Mouse (Mus musculus): ENCODE results near the gene Kctd21. TPM values are rescaled to one million over a fixed set of nuclear protein-coding genes. Genes with fewer than 3 reads are reported as not detected.

The Kctd21 gene
- polyA plus RNA-seq, 1 experiment from 2014 or later: 4.6 TPM

DNA sequence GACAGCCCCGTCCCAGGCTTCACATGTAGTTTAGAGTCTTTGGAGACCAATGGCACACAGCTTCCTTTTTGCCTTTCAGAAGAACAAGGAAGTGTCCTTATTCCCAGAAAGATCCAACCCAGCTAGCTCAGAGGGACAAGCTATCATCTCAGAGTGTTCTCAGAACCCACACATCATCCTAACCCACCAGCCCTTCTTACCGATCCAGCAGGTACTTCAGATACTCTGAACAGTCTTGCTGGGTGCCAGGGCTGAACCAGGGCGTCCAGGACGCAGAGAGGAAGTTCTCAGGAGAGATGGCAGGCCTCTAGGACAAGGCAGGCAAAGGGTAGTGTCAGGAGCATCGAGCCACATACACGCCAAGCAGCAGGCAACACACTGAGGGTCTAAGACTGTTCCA, 19.3 kb upstream of the Kctd21 start:
- Histone ChIP-seq H3K9me3 (ENCODE audit: control insufficient read depth, low read length) (0 out of 2 replicates have a peak, but pooled peaks cover 4% of the 10 kb centered on the region), H3K27ac (ENCODE audit: low read depth, low read length) (no peak overlapping the region), H3K4me1 (ENCODE audit: control insufficient read depth, insufficient read depth, low read length) (no peaks in the 10 kb centered on the region), H3K4me2 (replicated peaks; ENCODE audit: low read depth, low read length) (no peak overlapping the region), H3K4me3 (ENCODE audit: low read length) (no peak overlapping the region), H3K9ac (ENCODE audit: low read depth, low read length) (no peak overlapping the region), H3K36me3 (ENCODE audit: control insufficient read depth, insufficient read depth, low read length) (peaks cover 31% of the 10 kb centered on the region; the same call in 1 of the 2 replicates), H3K27me3 (ENCODE audit: control insufficient read depth, insufficient read depth, low read length) (no peaks in the 10 kb centered on the region)
- no peak for ATAC-seq (ENCODE audit: low FRiP score, low TSS enrichment)
- WGBS: 91% methylated on average over 6 of the region's 6 CpGs

DNA sequence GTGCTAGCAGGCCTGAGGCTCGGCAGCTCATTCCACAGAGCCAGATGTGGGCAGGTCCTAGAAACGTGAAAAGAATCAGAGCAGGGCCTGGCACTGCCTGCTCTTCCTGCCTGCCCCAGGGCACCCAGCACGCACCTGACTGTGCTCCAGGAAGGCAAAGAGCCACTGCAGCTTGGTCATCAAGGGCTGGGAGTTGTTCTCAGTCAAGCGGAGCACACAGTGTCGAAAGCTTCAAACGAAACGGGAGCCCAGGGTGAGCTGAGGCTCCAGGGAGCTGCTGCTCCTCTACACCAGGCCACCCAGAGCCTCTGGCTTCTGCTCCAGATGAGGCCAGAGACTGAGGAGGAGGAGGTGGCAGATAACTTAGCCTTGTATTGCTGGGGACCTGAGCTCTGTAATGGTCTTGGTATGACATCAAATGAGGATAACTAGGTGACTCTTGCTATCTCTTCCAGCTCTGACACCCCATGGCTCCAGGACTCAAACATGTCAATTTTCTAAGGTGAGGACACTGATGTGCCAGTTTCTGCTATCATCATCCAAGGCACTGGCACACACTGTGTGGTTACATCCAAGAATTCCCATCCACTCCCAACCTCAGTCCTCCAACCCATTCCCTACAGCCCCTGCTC, 18.6 kb upstream of the Kctd21 start:
- Histone ChIP-seq H3K27ac (ENCODE audit: low read depth, low read length) (no peak overlapping the region), H3K27me3 (ENCODE audit: control insufficient read depth, insufficient read depth, low read length) (no peaks in the 10 kb centered on the region), H3K9ac (ENCODE audit: low read depth, low read length) (no peak overlapping the region), H3K4me1 (ENCODE audit: control insufficient read depth, insufficient read depth, low read length) (no peaks in the 10 kb centered on the region), H3K4me3 (ENCODE audit: low read length) (no peak overlapping the region), H3K4me2 (replicated peaks; ENCODE audit: low read depth, low read length) (no peak overlapping the region), H3K36me3 (ENCODE audit: control insufficient read depth, insufficient read depth, low read length) (peaks cover 28% of the 10 kb centered on the region; the same call in 1 of the 2 replicates), H3K9me3 (ENCODE audit: control insufficient read depth, low read length) (0 out of 2 replicates have a peak, but pooled peaks cover 1% of the 10 kb centered on the region)
- ATAC-seq (ENCODE audit: low FRiP score, low TSS enrichment): peak; percentile 37; the same call in 1 of the 2 replicates
- WGBS: 51% methylated on average over 7 of the region's 7 CpGs

DNA sequence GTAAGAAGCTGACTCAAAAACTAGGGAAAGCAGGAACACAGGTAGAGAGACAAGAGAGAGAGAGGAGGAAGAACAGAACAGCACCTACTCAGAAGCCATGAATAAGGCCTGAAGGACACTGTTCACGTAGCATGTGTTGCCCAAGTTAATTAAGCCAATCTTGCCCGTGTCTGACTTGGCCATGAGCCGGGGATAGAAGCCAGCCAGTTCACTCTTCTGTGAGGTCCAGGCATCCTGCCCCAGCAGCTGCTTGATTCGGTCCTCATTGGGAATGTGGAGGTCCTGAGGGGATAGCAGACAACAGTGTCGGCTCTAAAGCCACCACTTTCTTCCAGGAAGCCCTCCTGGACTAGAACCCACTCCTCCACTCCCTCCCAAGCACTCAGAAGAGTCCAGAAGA, 17.5 kb upstream of the Kctd21 start:
- peaks cover 19% of the 10 kb centered on the region; the same call in 1 of the 2 replicates for H3K36me3 ChIP-seq (ENCODE audit: control insufficient read depth, insufficient read depth, low read length)

DNA sequence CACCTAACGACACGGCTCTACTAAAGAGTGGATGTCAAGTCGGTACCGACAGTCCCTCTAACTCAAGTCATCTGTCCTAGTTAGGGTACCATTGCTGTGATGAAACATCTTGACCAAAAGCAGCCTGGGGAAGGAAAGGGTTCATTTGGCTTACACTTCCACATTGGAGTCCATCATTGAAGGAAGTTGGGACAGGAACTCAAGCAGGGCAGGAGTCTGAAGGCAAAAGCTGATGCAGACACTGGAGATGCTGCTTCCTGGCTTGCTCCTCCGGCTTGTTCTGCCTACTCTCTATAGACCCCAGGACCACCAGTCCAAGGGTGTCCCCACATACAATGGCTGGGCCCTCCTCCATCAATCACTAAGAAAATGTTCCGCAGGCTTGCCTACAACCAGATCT, 16.5 kb upstream of the Kctd21 start:
- Histone ChIP-seq H3K4me2 (replicated peaks; ENCODE audit: low read depth, low read length) (no peak overlapping the region), H3K36me3 (ENCODE audit: control insufficient read depth, insufficient read depth, low read length) (peaks cover 10% of the 10 kb centered on the region; the same call in 1 of the 2 replicates), H3K27me3 (ENCODE audit: control insufficient read depth, insufficient read depth, low read length) (no peaks in the 10 kb centered on the region), H3K9ac (ENCODE audit: low read depth, low read length) (no peak overlapping the region), H3K4me3 (ENCODE audit: low read length) (no peak overlapping the region), H3K4me1 (ENCODE audit: control insufficient read depth, insufficient read depth, low read length) (no peaks in the 10 kb centered on the region), H3K27ac (ENCODE audit: low read depth, low read length) (no peak overlapping the region), H3K9me3 (ENCODE audit: control insufficient read depth, low read length) (no peaks in the 10 kb centered on the region)
- 80% methylated on average over 6 of the region's 6 CpGs for WGBS
- no peak for ATAC-seq (ENCODE audit: low FRiP score, low TSS enrichment)

More for the DNA sequence above, 17.5 kb upstream of the Kctd21 start:
- H3K9ac ChIP-seq (ENCODE audit: low read depth, low read length): no peak overlapping the region
- no peak for ATAC-seq (ENCODE audit: low FRiP score, low TSS enrichment)
- no peaks in the 10 kb centered on the region for H3K4me1 ChIP-seq (ENCODE audit: control insufficient read depth, insufficient read depth, low read length)
- no peak overlapping the region for H3K4me3 ChIP-seq (ENCODE audit: low read length)
- no peak overlapping the region for H3K27ac ChIP-seq (ENCODE audit: low read depth, low read length)
- H3K27me3 ChIP-seq (ENCODE audit: control insufficient read depth, insufficient read depth, low read length): no peaks in the 10 kb centered on the region
- 95% methylated on average over 5 of the region's 5 CpGs for WGBS
- H3K4me2 ChIP-seq (replicated peaks; ENCODE audit: low read depth, low read length): no peak overlapping the region
- H3K9me3 ChIP-seq (ENCODE audit: control insufficient read depth, low read length): no peaks in the 10 kb centered on the region

DNA sequence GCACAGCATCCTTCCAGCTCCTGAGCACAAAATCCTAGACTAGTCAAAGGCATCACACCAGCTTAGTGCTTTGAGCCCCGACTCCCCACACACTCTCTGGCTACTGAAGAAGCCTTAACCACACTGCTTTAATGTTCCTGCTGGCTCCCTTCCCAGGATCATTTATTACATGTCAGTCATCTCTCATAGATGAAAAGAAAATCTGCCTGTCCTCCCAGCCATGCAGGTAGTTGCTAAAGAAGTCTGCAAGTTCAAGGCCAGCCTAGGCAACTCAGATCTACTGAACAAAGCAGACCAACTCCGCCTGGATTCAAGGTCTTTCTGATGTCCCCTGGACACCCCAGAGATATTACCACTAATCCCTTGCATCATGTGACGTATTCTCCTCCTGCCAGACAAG, 14.4 kb upstream of the Kctd21 start:
- no peaks in the 10 kb centered on the region for H3K9me3 ChIP-seq (ENCODE audit: control insufficient read depth, low read length)
- WGBS: 88% methylated on average over 3 of the region's 3 CpGs
- no peaks in the 10 kb centered on the region for H3K4me1 ChIP-seq (ENCODE audit: control insufficient read depth, insufficient read depth, low read length)
- no peak overlapping the region for H3K4me2 ChIP-seq (replicated peaks; ENCODE audit: low read depth, low read length)
- H3K36me3 ChIP-seq (ENCODE audit: control insufficient read depth, insufficient read depth, low read length): no peaks in the 10 kb centered on the region
- H3K27me3 ChIP-seq (ENCODE audit: control insufficient read depth, insufficient read depth, low read length): no peaks in the 10 kb centered on the region
- ATAC-seq (ENCODE audit: low FRiP score, low TSS enrichment): no peak
- H3K27ac ChIP-seq (ENCODE audit: low read depth, low read length): no peak overlapping the region
- H3K4me3 ChIP-seq (ENCODE audit: low read length): no peak overlapping the region
- no peak overlapping the region for H3K9ac ChIP-seq (ENCODE audit: low read depth, low read length)

DNA sequence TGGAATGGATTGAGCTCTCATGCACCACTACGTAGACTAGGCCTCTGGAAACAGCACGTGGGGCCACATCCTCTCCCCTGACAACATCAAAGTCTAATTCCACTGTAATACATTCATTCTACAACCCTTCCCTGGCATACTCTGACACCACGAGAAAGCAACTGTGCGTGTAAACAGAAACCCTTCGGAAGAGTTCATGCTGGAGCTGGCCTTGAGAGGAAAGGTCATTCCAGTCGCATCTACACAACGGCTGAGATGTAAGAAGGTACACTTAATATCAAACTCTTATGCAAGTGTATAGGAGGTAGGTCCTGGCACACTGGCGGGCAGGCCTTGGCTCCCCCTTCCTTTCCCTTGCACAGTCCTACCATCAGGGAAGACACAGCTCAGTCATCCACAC, 7.8 kb upstream of the Kctd21 start:
- WGBS: 90% methylated on average over 8 of the region's 8 CpGs
- Histone ChIP-seq H3K9ac (ENCODE audit: low read depth, low read length) (no peak overlapping the region), H3K36me3 (ENCODE audit: control insufficient read depth, insufficient read depth, low read length) (no peaks in the 10 kb centered on the region), H3K9me3 (ENCODE audit: control insufficient read depth, low read length) (no peaks in the 10 kb centered on the region), H3K4me1 (ENCODE audit: control insufficient read depth, insufficient read depth, low read length) (0 out of 2 replicates have a peak, but pooled peaks cover 4% of the 10 kb centered on the region), H3K27ac (ENCODE audit: low read depth, low read length) (no peak overlapping the region), H3K4me3 (ENCODE audit: low read length) (no peak overlapping the region), H3K4me2 (replicated peaks; ENCODE audit: low read depth, low read length) (no peak overlapping the region), H3K27me3 (ENCODE audit: control insufficient read depth, insufficient read depth, low read length) (peaks cover 32% of the 10 kb centered on the region)
- ATAC-seq (ENCODE audit: low FRiP score, low TSS enrichment): no peak

DNA sequence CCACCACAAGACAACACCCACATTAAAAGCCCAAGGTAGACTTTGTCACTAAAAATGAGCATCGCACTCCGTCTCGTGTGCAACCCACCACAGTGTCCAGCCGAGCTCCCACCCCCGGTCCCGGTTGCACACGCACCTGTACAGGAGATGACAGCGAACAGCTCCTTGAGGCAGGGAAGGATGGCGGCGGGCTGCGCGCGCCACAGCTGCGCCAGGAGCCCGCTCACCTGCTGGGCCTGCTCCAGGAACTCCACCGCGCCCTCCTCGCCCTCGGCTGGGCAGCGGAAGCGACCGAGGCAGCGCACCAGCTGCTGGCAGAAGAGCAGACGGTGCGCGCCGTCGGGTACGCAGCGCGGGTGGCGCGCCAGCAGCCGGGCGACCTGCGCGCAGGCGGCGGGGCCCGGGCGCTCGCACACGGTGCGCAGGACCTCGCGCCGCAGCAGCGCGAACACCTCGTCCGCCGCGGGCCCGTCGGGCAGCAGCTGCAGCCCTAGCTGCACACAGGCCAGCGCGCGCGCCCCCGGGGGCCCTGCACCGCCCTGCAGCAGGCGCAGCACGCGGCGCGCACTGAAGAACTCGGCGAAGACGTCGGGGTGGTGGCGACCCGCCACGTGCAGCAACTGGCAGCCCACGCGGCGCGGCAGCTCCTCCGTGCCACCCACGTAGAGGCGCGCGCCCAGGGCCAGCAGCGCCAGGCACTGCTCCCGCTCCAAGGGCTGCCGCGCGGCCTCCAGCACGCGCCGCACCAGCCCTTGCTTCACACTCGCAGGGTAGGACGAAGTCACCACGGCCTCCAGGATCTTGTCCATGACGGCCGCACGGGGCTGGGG, 6.8 kb upstream of the Kctd21 start:
- Histone ChIP-seq H3K4me3 (ENCODE audit: low read length) (peak overlapping the region; percentile 32), H3K27ac (ENCODE audit: low read depth, low read length) (no peak overlapping the region), H3K4me1 (ENCODE audit: control insufficient read depth, insufficient read depth, low read length) (0 out of 2 replicates have a peak, but pooled peaks cover 4% of the 10 kb centered on the region), H3K27me3 (ENCODE audit: control insufficient read depth, insufficient read depth, low read length) (peaks cover 32% of the 10 kb centered on the region), H3K9ac (ENCODE audit: low read depth, low read length) (peak overlapping the region; percentile 40; the same call in 1 of the 2 replicates), H3K36me3 (ENCODE audit: control insufficient read depth, insufficient read depth, low read length) (no peaks in the 10 kb centered on the region), H3K9me3 (ENCODE audit: control insufficient read depth, low read length) (no peaks in the 10 kb centered on the region), H3K4me2 (replicated peaks; ENCODE audit: low read depth, low read length) (peak overlapping the region; percentile 46)
- WGBS: 12% methylated on average over 94 of the region's 96 CpGs
- peak; percentile 46; the same call in 1 of the 2 replicates for ATAC-seq (ENCODE audit: low FRiP score, low TSS enrichment)

DNA sequence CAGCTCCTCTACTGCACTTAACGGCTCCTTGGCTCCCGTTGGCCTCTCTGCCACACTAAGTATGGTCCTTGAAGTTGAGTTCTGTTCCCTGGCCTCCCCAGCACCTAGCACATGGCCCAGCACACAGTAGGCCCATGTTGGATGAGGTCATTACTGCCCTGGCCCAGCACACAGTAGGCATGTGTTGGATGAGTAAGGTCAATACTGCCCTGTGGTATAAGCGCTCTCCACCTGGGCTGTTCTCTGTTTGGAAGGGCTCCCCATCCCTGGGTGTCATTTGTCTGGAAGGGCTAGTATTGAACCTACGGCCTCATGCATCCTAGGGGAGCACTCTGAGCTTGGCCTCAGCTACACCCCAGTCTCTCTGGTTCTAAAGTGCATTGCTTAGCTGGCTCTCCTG, 4.8 kb upstream of the Kctd21 start:
- H3K9me3 ChIP-seq (ENCODE audit: control insufficient read depth, low read length): no peaks in the 10 kb centered on the region
- 91% methylated on average over 4 of the region's 4 CpGs for WGBS
- peaks cover 8% of the 10 kb centered on the region; the same call in 1 of the 2 replicates for H3K4me1 ChIP-seq (ENCODE audit: control insufficient read depth, insufficient read depth, low read length)
- no peak for ATAC-seq (ENCODE audit: low FRiP score, low TSS enrichment)
- no peak overlapping the region for H3K4me3 ChIP-seq (ENCODE audit: low read length)
- H3K9ac ChIP-seq (ENCODE audit: low read depth, low read length): no peak overlapping the region
- no peak overlapping the region for H3K27ac ChIP-seq (ENCODE audit: low read depth, low read length)
- no peaks in the 10 kb centered on the region for H3K36me3 ChIP-seq (ENCODE audit: control insufficient read depth, insufficient read depth, low read length)
- no peak overlapping the region for H3K4me2 ChIP-seq (replicated peaks; ENCODE audit: low read depth, low read length)
- H3K27me3 ChIP-seq (ENCODE audit: control insufficient read depth, insufficient read depth, low read length): peaks cover 32% of the 10 kb centered on the region

Data from kidney, embryonic 14.5 days (tissue).